Mouse (Mus musculus) embryonic fibroblast, embryonic 13.5 days (primary cell): ENCODE data around the gene Cracr2b.

ENCODE experiments used
- CTCF ChIP-seq: IDR thresholded peaks from 2 replicates; pipeline ENCODE4 v1.5.1; 2011; ENCODE audit warnings: mild to moderate bottlenecking, control low read depth, low read length, moderate library complexity, borderline replicate concordance; ENCODE audit not compliant: insufficient read depth
- POLR2A ChIP-seq: IDR thresholded peaks from 2 replicates; pipeline ENCODE4 v1.6.1; 2011; ENCODE audit warnings: low read depth, mild to moderate bottlenecking, control low read depth, low read length, moderate library complexity

DNA sequence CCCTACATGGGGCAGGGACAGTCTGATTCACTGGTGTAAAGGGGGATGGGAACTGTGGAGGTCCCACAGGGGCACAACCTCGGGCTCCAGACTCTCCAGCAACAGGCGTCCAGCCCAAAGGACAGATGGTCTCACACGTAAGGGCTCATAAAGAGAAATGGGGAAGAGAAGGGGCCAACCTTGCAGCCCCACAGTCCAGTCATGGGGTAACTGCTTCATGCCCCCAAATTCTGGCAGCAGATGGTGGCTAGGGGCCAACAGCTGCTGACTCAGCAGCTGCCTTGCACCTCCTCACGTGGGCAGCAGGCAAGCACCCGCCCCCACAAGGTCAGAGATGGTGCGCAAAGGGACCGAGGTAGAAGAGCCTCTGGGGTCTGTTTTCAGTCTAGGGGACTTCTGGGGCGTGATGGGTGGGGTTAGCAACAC is 28.7 kb upstream of the Cracr2b start:
- TF ChIP-seq POLR2A (no peak), CTCF (no peak)
